Mouse (Mus musculus) embryonic facial prominence, embryonic 11.5 days (tissue): Measurements from ENCODE around the gene Dpep2nb. TPM values are rescaled to one million over a fixed set of nuclear protein-coding genes. Genes with fewer than 3 reads are reported as not detected.

Experiments
- ATAC-seq: fragments of 200-750 bp; cut with Nextera tagmentation; replicated peaks from 2 replicates; pipeline ENCODE4 v1.8.0; 2017; ENCODE audit warnings: low read depth; ENCODE audit not compliant: insufficient number of reproducible peaks, low FRiP score, low TSS enrichment
- DNase-seq: peaks from one replicate; pipeline ENCODE4 v3.0.0-alpha.2; 2015; ENCODE audit warnings: low spot score
- H3K27ac ChIP-seq: fragments of 300-500 bp; sonication (generic); replicated peaks from 2 replicates; pipeline ENCODE4 v1.5.1; 2014; ENCODE audit warnings: mild to moderate bottlenecking, low read depth, low read length, control low read depth
- H3K27me3 ChIP-seq: fragments of 300-500 bp; sonication (generic); 2 replicates; pipeline ENCODE4 v1.6.1; 2014; ENCODE audit warnings: mild to moderate bottlenecking, low read length, moderate library complexity, mixed read lengths; ENCODE audit not compliant: control insufficient read depth, insufficient read depth
- H3K36me3 ChIP-seq: fragments of 300-500 bp; sonication (generic); replicated peaks from 2 replicates; pipeline ENCODE4 v1.6.1; 2014; ENCODE audit warnings: low read depth, mild to moderate bottlenecking, low read length, moderate library complexity, mixed read lengths; ENCODE audit not compliant: control insufficient read depth, insufficient read depth
- H3K4me1 ChIP-seq: fragments of 300-500 bp; sonication (generic); 2 replicates; pipeline ENCODE4 v1.6.1; 2014; ENCODE audit warnings: low read length, mixed read lengths; ENCODE audit not compliant: control insufficient read depth, insufficient read depth
- H3K4me2 ChIP-seq: fragments of 300-500 bp; sonication (generic); 2 replicates; pipeline ENCODE4 v1.6.1; 2014; ENCODE audit warnings: low read depth, mild to moderate bottlenecking, control low read depth, low read length, moderate library complexity
- H3K4me3 ChIP-seq: fragments of 300-500 bp; sonication (generic); 2 replicates; pipeline ENCODE4 v1.5.1; 2014; ENCODE audit warnings: low read depth, low read length, control low read depth
- H3K9ac ChIP-seq: fragments of 300-500 bp; sonication (generic); replicated peaks from 2 replicates; pipeline ENCODE4 v1.6.1; 2014; ENCODE audit warnings: mild to moderate bottlenecking, control low read depth, low read length
- H3K9me3 ChIP-seq: fragments of 300-500 bp; sonication (generic); replicated peaks from 2 replicates; pipeline ENCODE4 v1.6.1; 2016; ENCODE audit warnings: mild to moderate bottlenecking, low read length, inconsistent platforms, mixed read lengths; ENCODE audit not compliant: control insufficient read depth
- WGBS: fragments of 180-500 bp; shearing (Covaris S2); extraction: QIAGEN DNeasy Blood & Tissue Kit; methylation state at CpG from one replicate; pipeline ENCODE4 v1.1.7; 2014; 5-methylcytosine and 5-hydroxymethylcytosine counted together
- polyA plus RNA-seq: library from polyadenylated mRNA; unstranded; fragments of >200 nt; fragmentation: Nextera tagmentation; extraction: Ambion mirVana; gene quantifications from 2 replicates; pipeline ENCODE4 v1.2.1, GENCODE M21; 2014

Dpep2nb gene
- not detected in 2 replicates for polyA plus RNA-seq

DNA sequence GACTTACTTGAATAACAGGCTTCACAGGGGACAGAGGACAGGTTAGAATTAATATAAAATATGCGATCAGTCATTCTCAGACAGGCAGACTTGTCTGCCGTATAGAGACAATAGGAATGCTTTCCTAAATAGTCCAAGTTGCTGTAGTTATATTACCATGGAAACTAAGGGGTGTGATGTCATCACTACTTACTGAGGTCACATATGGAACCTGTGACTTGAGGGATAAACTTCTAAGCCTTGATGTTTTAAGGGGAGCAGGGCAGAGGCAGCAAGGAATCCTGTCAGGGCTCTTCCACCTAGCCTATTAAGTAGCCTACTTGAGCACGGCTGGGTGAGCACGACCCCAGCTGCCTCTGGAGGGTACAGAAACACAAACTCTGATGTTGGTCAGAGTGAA is at the start of gene Dpep2nb:
Gene Dpep2nb, minus strand, starts transcription at position 101 of the 400 bp plus-strand sequence.
- Histone ChIP-seq H3K36me3 (peaks cover 3% of the 10 kb centered on the region; the same call in 1 of the 2 replicates), H3K9ac (no peak within 1 kb of the TSS), H3K27me3 (no peaks in the 10 kb centered on the region), H3K9me3 (no peaks in the 10 kb centered on the region), H3K4me3 (no peak within 1 kb of the TSS), H3K4me2 (no peak within 1 kb of the TSS), H3K27ac (no peak within 1 kb of the TSS), H3K4me1 (no peaks in the 10 kb centered on the region)
- DNase-seq: no peak
- ATAC-seq: no peak
- 78% methylated on average over 4 of the region's 4 CpGs for WGBS

- Histone ChIP-seq H3K36me3 (no peaks in the 10 kb centered on the region), H3K9ac (no peak overlapping the region), H3K27me3 (no peaks in the 10 kb centered on the region), H3K4me1 (no peaks in the 10 kb centered on the region), H3K27ac (no peak overlapping the region), H3K9me3 (no peaks in the 10 kb centered on the region), H3K4me2 (no peak overlapping the region), H3K4me3 (no peak overlapping the region)
- whole genome bisulfite sequencing: 63% methylated on average over 3 of the region's 3 CpGs
- DNase-seq (no peak), ATAC-seq (no peak)
Observed at GRCm38 (mm10) chr8:106055038-106055437, 49.3 kb upstream of the Dpep2nb start.

DNA sequence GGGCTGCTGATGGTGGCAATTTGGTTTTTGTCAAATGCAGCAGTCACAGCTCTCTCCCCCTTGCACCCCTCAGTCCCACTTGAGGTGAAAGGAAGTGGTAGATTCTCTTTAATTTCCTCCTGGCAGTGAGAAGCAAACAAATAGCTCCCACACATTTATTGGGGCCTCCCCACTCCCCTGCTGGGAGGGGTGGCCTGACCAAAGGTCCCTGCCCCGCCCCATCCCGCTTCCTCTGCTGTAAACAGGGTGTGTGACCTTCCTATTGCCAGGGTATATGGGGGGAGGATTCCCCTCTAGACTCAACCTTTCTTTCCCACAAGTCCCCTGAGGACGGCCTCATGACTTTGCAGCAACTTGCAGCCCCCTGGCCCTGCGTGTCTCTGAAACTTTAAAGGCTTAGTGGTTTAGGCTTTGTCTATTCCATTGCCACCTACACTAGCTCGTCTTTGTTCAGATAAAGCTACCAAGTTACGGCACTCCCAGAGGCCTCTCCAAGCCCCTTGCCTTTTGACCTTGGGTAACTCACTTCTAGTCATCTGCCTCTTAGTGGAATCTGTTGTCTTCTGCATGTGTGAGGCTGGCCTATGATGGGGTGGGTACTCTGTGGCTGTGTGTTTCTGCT is 48.5 kb upstream of the Dpep2nb start:
- Histone ChIP-seq H3K4me3 (no peak overlapping the region), H3K9me3 (no peaks in the 10 kb centered on the region), H3K9ac (no peak overlapping the region), H3K27ac (no peak overlapping the region), H3K4me1 (no peaks in the 10 kb centered on the region), H3K4me2 (no peak overlapping the region), H3K27me3 (no peaks in the 10 kb centered on the region), H3K36me3 (no peaks in the 10 kb centered on the region)
- WGBS: 73% methylated on average over 6 of the region's 6 CpGs
- no peak for DNase-seq
- no peak for ATAC-seq

DNA sequence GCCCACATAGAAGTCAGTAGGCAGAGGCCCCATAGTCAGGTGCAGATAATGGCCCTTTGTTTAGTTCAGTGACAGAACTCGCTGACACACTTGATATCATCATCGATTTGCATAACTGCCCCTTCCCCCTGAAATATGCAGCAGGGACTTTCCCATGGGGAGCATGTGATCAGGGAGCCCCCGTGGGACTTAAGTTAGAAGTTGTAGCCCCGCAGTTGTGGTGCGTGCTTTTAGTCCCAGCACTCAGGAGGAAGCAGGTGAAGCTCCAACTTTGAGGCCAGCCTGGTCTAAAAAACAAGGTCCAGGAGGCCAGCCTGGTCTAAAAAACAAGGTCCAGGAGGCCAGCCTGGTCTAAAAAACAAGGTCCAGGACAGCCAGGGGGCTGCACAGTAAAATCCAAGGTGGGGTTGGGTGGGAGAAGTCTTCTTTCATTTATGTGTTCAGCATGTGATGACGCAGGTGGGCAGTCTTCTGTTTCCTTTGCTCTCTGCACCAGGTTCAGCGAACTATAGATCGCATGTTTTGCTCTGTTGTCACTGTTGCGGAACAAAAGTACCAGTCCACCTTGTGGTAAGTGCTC is 46.8 kb upstream of the Dpep2nb start:
- no peaks in the 10 kb centered on the region for H3K9me3 ChIP-seq
- no peak for ATAC-seq
- no peak overlapping the region for H3K4me2 ChIP-seq
- no peaks in the 10 kb centered on the region for H3K4me1 ChIP-seq
- no peak overlapping the region for H3K27ac ChIP-seq
- no peaks in the 10 kb centered on the region for H3K27me3 ChIP-seq
- no peak overlapping the region for H3K9ac ChIP-seq
- 91% methylated on average over 9 of the region's 9 CpGs for WGBS
- DNase-seq: no peak
- H3K36me3 ChIP-seq: no peaks in the 10 kb centered on the region
- H3K4me3 ChIP-seq: no peak overlapping the region

DNA sequence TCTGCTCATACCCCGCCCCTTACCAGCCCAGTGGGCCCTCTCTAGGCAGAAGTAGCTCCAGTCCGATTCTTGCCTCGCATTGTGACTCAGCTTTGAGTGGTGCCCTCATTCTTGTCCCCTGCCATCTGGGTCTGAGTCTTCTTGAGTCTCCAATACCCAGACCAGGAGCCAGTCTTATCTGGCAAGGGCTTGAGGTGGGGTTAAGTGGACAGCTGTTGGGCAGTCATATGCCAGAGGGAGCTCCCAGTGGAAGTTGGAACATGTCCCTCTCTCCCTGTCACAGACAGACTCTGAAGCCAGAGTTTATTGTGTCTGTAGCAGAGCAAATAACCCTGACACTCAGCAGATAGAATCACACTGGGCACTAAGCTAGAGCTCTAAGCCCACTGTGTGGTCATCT is 45.3 kb upstream of the Dpep2nb start:
- Histone ChIP-seq H3K36me3 (no peaks in the 10 kb centered on the region), H3K27ac (no peak overlapping the region), H3K4me3 (no peak overlapping the region), H3K9ac (no peak overlapping the region), H3K4me2 (no peak overlapping the region), H3K4me1 (no peaks in the 10 kb centered on the region), H3K27me3 (no peaks in the 10 kb centered on the region), H3K9me3 (no peaks in the 10 kb centered on the region)
- ATAC-seq: no peak
- 92% methylated on average over 3 of the region's 3 CpGs for WGBS
- DNase-seq: no peak

- Histone ChIP-seq H3K27me3 (no peaks in the 10 kb centered on the region), H3K27ac (no peak overlapping the region), H3K4me3 (no peak overlapping the region), H3K36me3 (no peaks in the 10 kb centered on the region), H3K9me3 (no peaks in the 10 kb centered on the region), H3K4me1 (no peaks in the 10 kb centered on the region), H3K9ac (no peak overlapping the region), H3K4me2 (no peak overlapping the region)
- DNase-seq: no peak
- WGBS: 85% methylated on average over 6 of the region's 6 CpGs
- no peak for ATAC-seq
Observed at GRCm38 (mm10) chr8:106049840-106050239, 44.1 kb upstream of the Dpep2nb start.

DNA sequence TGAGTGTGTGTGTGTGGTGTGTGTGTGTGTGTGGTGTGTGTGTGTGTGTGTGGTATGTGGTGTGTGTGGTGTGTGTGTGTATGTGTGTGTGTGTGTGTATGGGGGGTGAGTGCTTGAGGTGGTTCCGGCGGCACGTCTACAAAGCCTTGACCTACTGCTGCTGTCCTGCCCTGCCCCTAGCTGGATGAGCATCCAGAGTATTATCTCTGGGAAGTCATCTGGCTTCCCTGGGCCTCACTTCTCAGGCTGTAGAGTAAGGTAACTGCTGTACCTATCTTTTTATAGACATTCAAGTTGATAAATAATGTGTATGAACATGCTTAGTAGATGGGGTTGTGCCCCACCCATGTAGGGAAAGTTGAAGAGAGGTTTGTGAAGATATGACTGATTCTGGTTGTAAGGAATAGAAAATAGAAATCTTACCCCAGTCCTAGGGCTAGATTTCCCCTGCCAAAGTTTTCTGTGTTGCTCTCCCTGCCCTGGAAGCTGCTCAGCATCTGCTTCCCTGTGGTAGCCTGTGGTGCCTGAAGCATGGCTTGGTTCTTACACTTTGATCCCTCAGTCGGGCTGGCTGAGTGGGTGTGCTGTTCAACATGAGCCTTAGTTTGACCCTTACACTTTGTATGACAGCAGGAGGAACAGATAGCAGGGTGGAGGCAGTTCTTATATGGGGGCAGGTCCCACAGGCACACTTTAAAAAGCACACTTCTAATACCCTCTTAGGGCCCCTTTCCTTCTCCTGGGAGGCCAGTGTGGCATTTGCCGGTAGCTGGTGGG is 42.3 kb upstream of the Dpep2nb start:
- Histone ChIP-seq H3K27me3 (no peaks in the 10 kb centered on the region), H3K36me3 (no peaks in the 10 kb centered on the region), H3K4me2 (no peak overlapping the region), H3K9ac (no peak overlapping the region), H3K4me1 (no peaks in the 10 kb centered on the region), H3K9me3 (no peaks in the 10 kb centered on the region), H3K4me3 (no peak overlapping the region), H3K27ac (no peak overlapping the region)
- ATAC-seq (no peak), DNase-seq (no peak)
- 94% methylated on average over 5 of the region's 5 CpGs for WGBS
